Mouse (Mus musculus) midbrain, embryonic 15.5 days (tissue): Measurements from ENCODE around the gene Ryr1. TPM values are rescaled to one million over a fixed set of nuclear protein-coding genes. Genes with fewer than 3 reads are reported as not detected.

Experiments used
- ATAC-seq: fragments of 200-750 bp; cut with Nextera tagmentation; replicated peaks from 2 replicates; pipeline ENCODE4 v1.8.0; 2017; ENCODE audit warnings: moderate TSS enrichment
- H3K27ac ChIP-seq: fragments of 300-500 bp; sonication (generic); 2 replicates; pipeline ENCODE4 v1.5.1; 2015; ENCODE audit warnings: mild to moderate bottlenecking, inconsistent platforms
- H3K27me3 ChIP-seq: fragments of 300-500 bp; sonication (generic); replicated peaks from 2 replicates; pipeline ENCODE4 v1.6.1; 2015; ENCODE audit warnings: inconsistent platforms
- H3K36me3 ChIP-seq: fragments of 300-500 bp; sonication (generic); replicated peaks from 2 replicates; pipeline ENCODE4 v1.6.1; 2015; ENCODE audit warnings: inconsistent platforms
- H3K4me1 ChIP-seq: fragments of 300-500 bp; sonication (generic); 2 replicates; pipeline ENCODE4 v1.6.1; 2015; ENCODE audit warnings: inconsistent platforms
- H3K4me2 ChIP-seq: fragments of 300-500 bp; sonication (generic); 2 replicates; pipeline ENCODE4 v1.6.1; 2015; ENCODE audit warnings: inconsistent platforms, mild to moderate bottlenecking, moderate library complexity
- H3K4me3 ChIP-seq: fragments of 300-500 bp; sonication (generic); 2 replicates; pipeline ENCODE4 v1.5.1; 2015; ENCODE audit warnings: mild to moderate bottlenecking, inconsistent platforms
- H3K9ac ChIP-seq: fragments of 300-500 bp; sonication (generic); 2 replicates; pipeline ENCODE4 v1.6.1; 2015; ENCODE audit warnings: mild to moderate bottlenecking, inconsistent platforms
- H3K9me3 ChIP-seq: fragments of 300-500 bp; sonication (generic); 2 replicates; pipeline ENCODE4 v1.6.1; 2016; ENCODE audit warnings: inconsistent platforms
- WGBS: fragments of 180-500 bp; shearing (Covaris S2); methylation state at CpG from one replicate; pipeline ENCODE4 v1.1.7; 2015; ENCODE audit warnings: mixed read lengths; 5-methylcytosine and 5-hydroxymethylcytosine counted together
- polyA plus RNA-seq: library from polyadenylated mRNA; unstranded; fragments of >200 nt; fragmentation: Nextera tagmentation; extraction: Ambion mirVana; gene quantifications from 2 replicates; pipeline ENCODE4 v1.2.1, GENCODE M21; 2015

Ryr1 gene
- polyA plus RNA-seq, 1 experiment from 2014 or later: 12.4 TPM

DNA sequence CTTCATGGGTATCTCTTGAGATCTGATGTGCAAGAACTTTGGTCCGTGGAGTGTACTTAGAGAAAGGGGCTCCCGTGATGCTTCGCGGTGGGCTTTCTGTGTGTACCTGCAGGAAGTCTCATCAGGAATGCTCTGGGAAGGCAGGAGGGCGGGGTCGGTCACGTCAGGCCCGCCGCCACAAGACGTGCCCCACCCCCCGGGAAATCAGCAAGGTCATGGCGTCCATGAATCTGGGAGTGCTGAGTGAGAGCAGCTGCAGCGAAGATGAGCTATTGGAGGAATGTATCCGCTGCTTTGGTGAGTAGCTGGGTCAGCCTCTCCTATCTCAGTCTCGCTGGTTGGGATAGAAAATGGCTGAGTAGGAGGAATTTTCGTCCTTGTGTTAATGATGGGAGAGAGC, 12.4 kb upstream of the Ryr1 start:
- no peaks in the 10 kb centered on the region for H3K9me3 ChIP-seq
- H3K27ac ChIP-seq: no peak overlapping the region
- H3K27me3 ChIP-seq: peaks cover 7% of the 10 kb centered on the region
- H3K4me2 ChIP-seq: no peak overlapping the region
- no peak overlapping the region for H3K4me3 ChIP-seq
- no peaks in the 10 kb centered on the region for H3K36me3 ChIP-seq
- ATAC-seq: no peak
- H3K9ac ChIP-seq: no peak overlapping the region
- H3K4me1 ChIP-seq: peaks cover 4% of the 10 kb centered on the region; the same call in 1 of the 2 replicates
- WGBS: 49% methylated on average over 16 of the region's 16 CpGs

DNA sequence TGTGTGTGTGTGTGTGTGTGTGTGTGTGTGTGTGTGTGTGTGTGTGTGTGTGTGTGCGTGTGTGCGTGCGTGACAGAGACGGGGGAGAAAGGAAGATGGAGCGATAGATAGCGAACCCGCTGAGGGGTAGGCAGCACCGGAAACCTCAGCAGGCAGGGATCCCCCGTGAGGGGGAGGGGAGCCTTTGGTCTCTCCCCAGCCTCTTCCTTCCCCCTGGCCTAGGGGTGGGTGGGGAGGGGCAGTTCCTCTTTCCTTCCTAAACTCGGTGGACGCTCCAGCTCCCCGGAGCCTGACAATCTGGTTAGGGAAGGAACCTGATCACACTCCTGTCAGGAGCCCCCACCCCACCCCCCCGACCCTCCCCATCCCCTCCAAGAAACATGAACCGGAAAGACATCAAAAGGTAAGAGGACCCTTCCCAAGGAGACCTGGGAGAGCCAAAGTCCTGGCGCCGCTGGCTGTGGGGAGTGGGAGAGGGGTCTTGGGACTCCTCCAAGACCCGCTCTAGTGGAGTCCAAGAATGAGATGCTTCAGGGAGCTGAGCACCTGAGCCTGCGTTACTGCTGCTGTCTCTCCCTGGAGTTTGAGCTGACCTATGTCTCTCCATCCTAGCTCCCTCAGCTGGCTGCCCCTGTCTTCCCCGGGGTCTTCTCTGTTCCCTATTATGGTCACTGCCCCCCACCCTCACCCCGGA, 9.9 kb upstream of the Ryr1 start, which contains the start of gene Rasgrp4:
TSS of gene Rasgrp4 (plus strand) at position 159 of the 694 bp plus-strand sequence.
- Histone ChIP-seq H3K9ac (no peak within 1 kb of the TSS), H3K27ac (no peak within 1 kb of the TSS), H3K4me2 (peak within 1 kb of the TSS; percentile 51), H3K27me3 (peaks cover 7% of the 10 kb centered on the region), H3K4me3 (peak within 1 kb of the TSS; percentile 22), H3K4me1 (peaks cover 4% of the 10 kb centered on the region; the same call in 1 of the 2 replicates), H3K9me3 (no peaks in the 10 kb centered on the region), H3K36me3 (no peaks in the 10 kb centered on the region)
- whole genome bisulfite sequencing: under 1% methylated on average over 12 of the region's 20 CpGs
- ATAC-seq: 0 out of 2 replicates have a peak, but pooled peaks have one; percentile 39

DNA sequence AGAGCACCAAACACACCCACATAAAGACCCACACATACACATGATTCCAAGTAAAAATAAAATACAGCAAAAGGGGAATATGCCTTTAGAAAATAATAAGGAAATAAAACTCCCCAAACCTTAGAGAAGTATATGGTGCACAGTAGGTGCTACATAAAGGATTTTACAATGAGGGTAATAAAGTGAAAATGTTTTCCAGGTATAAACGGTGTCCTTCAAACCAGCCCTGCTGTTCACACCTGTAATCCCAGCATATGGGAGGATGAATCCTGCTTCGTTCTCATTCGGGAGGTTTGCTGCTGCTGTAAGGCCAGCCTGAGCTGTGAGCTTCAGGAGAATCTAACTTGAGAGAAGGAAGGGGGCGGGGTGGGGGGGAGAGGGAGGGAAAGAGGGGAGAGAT, 9.3 kb upstream of the Ryr1 start:
- WGBS: 4% methylated on average over 4 of the region's 4 CpGs

DNA sequence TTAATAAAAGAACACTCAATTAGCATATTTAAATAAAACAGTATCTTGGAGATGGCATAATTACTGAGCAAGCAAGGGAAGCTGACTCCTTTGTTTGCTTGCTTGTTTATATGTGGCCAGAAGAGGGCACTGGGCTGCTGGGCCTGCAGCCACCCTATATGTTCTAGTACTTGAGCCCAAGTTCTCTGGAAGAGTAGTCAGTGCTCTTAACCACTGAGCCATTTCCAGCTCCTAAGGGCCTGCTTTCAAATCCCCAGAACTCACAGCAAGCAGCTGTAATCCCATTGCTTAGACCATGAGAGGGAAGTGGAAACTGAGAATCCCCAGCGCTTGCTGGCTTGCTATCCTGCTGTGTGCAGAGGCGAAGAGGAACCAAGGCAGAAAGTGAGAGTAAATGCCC, 3.7 kb upstream of the Ryr1 start:
- H3K27ac ChIP-seq: no peak overlapping the region
- no peak overlapping the region for H3K9ac ChIP-seq
- no peak overlapping the region for H3K4me2 ChIP-seq
- no peaks in the 10 kb centered on the region for H3K9me3 ChIP-seq
- H3K4me1 ChIP-seq: 0 out of 2 replicates have a peak, but pooled peaks cover 7% of the 10 kb centered on the region
- 51% methylated on average over 2 of the region's 2 CpGs for WGBS
- no peak for ATAC-seq
- H3K4me3 ChIP-seq: no peak overlapping the region
- 0 out of 2 replicates have a peak, but pooled peaks cover 4% of the 10 kb centered on the region for H3K27me3 ChIP-seq
- no peaks in the 10 kb centered on the region for H3K36me3 ChIP-seq

More for the DNA sequence above, 9.3 kb upstream of the Ryr1 start:
- H3K9ac ChIP-seq: no peak overlapping the region
- ATAC-seq: no peak
- peaks cover 4% of the 10 kb centered on the region; the same call in 1 of the 2 replicates for H3K4me1 ChIP-seq
- no peaks in the 10 kb centered on the region for H3K9me3 ChIP-seq
- H3K4me3 ChIP-seq: peak overlapping the region; percentile 22
- H3K27me3 ChIP-seq: peaks cover 7% of the 10 kb centered on the region
- H3K27ac ChIP-seq: no peak overlapping the region
- no peaks in the 10 kb centered on the region for H3K36me3 ChIP-seq
- peak overlapping the region; percentile 51 for H3K4me2 ChIP-seq

DNA sequence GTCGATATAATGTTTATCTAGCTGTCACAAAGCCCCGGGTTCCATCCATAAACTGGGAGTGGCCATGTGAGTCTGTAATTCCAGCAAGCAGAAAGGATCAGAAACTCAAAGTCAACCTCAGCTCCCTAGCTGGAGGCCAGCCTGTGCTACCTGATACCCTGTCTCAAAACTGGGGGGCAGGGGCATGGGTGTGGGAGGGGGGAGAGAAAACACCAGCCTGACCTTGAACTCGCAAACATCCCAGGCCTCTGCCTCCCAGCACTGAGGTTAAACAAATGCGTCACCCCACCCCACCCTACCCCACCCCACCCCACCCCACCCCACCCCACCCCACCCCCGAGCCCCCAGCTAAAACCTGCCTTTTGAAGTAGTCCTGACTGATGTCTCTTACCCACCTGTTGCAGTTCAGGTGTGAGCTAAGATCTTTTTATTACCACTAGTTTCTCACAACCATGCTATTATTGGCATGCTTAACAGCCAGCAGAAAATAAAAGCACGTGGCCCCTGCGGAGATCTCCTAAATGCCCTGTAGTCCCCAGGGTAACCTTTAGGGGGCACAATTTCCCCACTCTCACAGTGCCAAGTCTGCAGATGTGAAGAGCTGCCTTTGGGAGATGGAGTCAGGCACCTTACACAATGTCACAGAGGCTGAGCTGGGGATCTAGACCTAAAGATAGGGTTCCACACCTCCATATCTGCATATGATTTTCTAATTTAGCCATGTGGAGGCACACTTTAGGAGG, 1.4 kb upstream of the Ryr1 start:
- Histone ChIP-seq H3K36me3 (no peaks in the 10 kb centered on the region), H3K9me3 (no peaks in the 10 kb centered on the region), H3K4me1 (0 out of 2 replicates have a peak, but pooled peaks cover 7% of the 10 kb centered on the region), H3K4me3 (no peak overlapping the region), H3K27ac (no peak overlapping the region), H3K27me3 (0 out of 2 replicates have a peak, but pooled peaks cover 4% of the 10 kb centered on the region), H3K9ac (no peak overlapping the region), H3K4me2 (no peak overlapping the region)
- ATAC-seq: no peak
- 38% methylated on average over 7 of the region's 7 CpGs for WGBS

DNA sequence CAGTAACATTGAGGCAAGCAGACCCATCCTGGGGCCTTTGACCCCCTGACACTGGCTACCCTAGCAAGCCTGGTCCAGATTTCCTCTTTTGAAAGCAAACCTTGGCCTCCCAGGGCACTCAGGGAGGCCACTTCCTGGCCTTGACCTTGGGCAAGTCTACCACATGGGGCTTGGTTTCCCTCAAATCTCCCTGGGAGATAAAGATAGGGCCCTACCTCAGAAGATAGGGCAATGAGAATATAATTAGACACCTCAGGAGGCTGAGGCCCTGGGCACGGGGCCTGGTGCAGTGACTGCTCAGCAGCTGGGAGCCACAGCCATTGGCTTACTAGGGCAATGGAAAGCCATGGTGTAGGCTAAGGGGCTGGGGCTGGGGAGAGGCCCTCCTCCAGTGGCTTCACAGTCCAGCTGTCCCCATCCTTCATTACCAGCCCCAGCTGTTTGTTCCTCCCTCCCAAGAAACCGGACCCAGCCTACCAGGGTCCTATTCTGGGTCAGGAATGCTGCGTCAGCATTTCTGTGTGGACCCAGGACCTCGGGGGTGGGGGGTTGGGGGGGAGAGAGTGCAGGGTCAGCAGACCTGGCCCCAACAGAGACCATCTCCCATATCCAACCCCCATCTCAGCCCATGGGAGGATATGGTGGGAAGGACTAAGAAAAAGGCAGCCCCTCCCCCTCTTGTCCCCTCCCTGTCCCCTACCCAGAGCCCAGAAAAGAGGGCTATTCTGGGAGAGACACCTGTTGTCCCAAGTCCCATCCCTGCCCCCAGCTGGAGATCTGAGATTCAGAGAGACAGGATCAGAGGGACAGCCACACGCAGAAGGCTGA, 1.2 kb downstream of the Ryr1 start:
- Histone ChIP-seq H3K9ac (no peak overlapping the region), H3K36me3 (no peaks in the 10 kb centered on the region), H3K27me3 (0 out of 2 replicates have a peak, but pooled peaks cover 4% of the 10 kb centered on the region), H3K4me1 (0 out of 2 replicates have a peak, but pooled peaks cover 7% of the 10 kb centered on the region), H3K9me3 (no peaks in the 10 kb centered on the region), H3K4me3 (no peak overlapping the region), H3K4me2 (no peak overlapping the region), H3K27ac (no peak overlapping the region)
- no peak for ATAC-seq
- WGBS: 61% methylated on average over 5 of the region's 5 CpGs

DNA sequence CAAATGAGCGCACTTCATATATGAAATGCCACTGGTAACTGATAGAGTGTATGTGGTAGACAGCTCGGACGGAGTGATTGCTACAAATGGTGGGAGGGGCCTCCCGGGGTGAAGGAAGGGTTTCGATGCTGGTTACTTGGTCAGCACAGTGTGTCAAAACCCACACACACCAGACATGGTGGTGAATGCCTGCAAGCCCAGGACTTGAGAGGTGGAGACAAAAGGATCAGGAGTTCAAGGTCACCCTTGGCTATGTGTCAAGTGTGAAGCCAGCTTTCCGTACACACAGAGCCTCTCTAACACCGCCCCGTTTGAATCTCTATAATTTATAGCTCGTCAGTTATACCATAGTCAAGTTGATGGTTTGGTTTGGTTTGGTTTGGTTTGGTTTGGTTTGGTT, 2.2 kb downstream of the Ryr1 start:
- ATAC-seq: no peak
- Histone ChIP-seq H3K9ac (no peak overlapping the region), H3K9me3 (no peaks in the 10 kb centered on the region), H3K27ac (no peak overlapping the region), H3K4me3 (no peak overlapping the region), H3K36me3 (no peaks in the 10 kb centered on the region), H3K4me2 (no peak overlapping the region), H3K27me3 (0 out of 2 replicates have a peak, but pooled peaks cover 4% of the 10 kb centered on the region), H3K4me1 (0 out of 2 replicates have a peak, but pooled peaks cover 7% of the 10 kb centered on the region)
- WGBS: 94% methylated on average over 9 of the region's 9 CpGs

DNA sequence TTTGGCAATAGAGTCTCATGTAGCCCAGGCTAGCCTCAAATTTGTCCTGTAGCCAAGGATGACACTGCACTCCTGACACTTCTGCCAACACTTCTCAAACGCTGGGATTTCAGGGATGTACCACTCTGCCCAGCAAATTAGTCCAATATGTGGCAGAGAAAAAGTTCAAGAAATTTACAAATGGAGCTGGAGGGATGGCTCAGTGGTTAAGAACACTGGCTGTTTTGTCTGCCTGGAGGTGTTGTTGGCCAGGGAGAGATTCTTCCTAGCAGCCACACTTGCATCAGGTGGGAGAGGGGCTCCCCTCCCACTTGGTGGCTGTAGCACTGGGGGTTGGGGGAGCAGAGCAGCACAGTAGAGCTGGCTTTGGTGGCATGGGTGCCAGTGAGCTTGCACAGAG, 5.5 kb downstream of the Ryr1 start:
- Histone ChIP-seq H3K36me3 (no peaks in the 10 kb centered on the region), H3K27ac (no peak overlapping the region), H3K9me3 (no peaks in the 10 kb centered on the region), H3K9ac (no peak overlapping the region), H3K4me2 (no peak overlapping the region), H3K4me3 (no peak overlapping the region), H3K4me1 (0 out of 2 replicates have a peak, but pooled peaks cover under 1% of the 10 kb centered on the region), H3K27me3 (0 out of 2 replicates have a peak, but pooled peaks cover 4% of the 10 kb centered on the region)
- WGBS: 69% methylated on average over 1 of the region's 1 CpGs
- no peak for ATAC-seq

DNA sequence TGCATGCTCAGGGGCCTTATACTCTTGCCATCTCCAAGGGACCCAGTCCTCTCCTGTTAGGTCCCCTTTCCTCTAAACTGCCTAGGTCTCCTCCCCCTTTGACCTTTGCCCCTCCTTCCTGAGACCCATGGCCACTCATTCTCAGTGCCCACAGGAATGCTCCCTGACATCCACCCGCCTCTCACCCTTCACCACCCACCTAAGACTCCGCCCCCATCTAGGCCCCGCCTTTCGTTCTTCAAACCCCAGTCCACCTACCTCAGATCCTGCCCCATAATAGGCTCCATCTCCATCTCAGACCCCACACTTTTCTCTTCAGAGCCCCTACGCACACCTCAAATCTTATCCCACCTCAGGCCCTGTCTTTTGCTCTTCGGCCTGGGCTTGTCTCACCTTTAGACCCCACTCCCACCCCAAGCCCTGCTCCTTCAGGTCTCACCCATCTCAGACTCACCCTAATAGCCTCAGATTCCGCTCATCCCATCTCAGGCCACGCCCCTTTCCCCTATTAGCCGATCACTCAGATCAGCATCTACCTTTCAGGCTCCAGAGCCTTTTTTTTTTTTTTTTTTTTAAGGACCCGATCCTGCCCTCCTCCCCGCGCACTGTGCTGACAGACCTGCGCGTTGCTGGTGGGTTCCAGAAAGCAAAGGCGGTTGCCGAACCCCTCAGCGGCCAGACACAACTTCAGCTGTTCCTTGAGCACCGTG, 6.7 kb downstream of the Ryr1 start:
- Histone ChIP-seq H3K27me3 (no peaks in the 10 kb centered on the region), H3K36me3 (no peaks in the 10 kb centered on the region), H3K4me2 (no peak overlapping the region), H3K4me1 (no peaks in the 10 kb centered on the region), H3K9me3 (no peaks in the 10 kb centered on the region), H3K27ac (no peak overlapping the region), H3K9ac (no peak overlapping the region), H3K4me3 (no peak overlapping the region)
- no peak for ATAC-seq
- WGBS: 13% methylated on average over 18 of the region's 18 CpGs

DNA sequence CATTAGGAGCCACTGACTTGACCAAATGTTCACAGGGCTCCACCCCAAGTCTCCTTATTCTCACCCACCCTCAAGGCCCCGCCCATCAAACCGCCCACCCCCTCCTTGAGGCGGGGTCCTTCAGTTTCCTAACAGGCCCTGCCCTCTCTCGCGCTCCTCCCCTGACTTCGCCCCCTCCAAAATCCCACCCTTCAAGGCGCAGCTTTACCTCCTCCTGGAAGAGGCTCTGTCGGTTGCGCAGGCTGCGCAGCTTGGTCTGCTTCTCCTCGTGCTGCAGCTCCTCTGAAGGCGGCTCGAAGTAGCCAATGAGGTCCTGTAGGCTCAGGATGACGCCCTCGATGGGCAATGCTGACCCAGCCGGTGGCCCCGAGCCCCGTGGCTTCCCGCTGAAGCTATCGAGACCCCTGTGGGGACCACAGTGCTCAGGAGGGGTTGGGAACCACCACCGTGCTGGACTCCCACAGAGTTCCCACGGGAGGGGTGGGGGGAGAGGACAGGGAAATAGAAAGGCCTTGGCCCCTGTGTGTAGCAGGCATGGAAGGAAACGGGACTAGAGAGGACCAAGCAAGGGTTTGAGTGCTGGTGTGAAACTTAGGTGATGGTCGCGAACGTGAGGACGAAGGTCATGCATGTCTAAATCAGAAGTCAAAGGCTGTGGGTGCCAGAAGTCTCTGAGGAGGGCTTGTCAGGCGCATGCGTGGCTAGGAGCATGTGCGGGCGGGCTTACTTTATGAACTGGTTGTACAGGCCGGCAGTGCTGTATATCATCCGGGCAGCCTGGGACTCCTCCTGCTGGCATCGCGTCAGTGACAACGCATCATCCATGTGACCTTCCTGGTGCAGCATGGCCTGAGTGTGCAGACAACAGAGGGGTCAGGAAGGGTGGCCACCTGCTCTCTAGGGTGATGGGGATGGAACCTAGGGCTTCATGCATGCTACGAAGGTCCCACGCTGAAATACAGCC, 15.7 kb downstream of the Ryr1 start:
- WGBS: 29% methylated on average over 38 of the region's 38 CpGs
- Histone ChIP-seq H3K36me3 (no peaks in the 10 kb centered on the region), H3K27ac (no peak overlapping the region), H3K27me3 (no peaks in the 10 kb centered on the region), H3K4me3 (peak overlapping the region; percentile 11; the same call in 1 of the 2 replicates), H3K9me3 (no peaks in the 10 kb centered on the region), H3K4me2 (peak overlapping the region; percentile 39), H3K9ac (no peak overlapping the region), H3K4me1 (peaks cover 4% of the 10 kb centered on the region; the same call in 1 of the 2 replicates)
- ATAC-seq: 0 out of 2 replicates have a peak, but pooled peaks have one; percentile 30
